Mouse (Mus musculus): ENCODE data around the gene Sema5b. TPM values are rescaled to one million over a fixed set of nuclear protein-coding genes. Genes with fewer than 3 reads are reported as not detected.

Gene Sema5b
- polyA plus RNA-seq, 2 experiments = 0.03 to 0.13 TPM

DNA sequence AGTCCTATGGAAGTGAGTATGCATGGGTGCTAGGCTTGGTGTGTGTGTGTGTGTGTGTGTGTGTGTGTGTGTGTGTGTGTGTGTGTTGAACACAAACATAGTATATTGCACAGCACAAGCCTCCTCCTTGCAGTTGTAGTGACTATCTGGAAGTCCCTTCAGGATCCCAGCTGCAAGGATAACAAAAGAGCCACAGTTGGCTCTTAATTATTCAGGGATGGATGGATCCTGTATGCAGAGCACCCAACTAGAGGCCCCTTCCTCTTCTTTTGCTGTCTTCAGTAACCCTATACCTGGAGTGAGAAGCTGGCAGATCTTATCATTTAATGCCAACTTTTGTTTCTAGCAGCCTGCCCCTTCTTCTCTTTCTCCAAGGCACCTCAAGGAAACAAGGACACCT lies 7.0 kb downstream of the Sema5b start:
- ATAC-seq (ENCODE audit: insufficient read depth) (no peak), DNase-seq (ENCODE audit: low read depth in 3 of 3, low spot score in 3 of 3) (no peak)
- peaks cover 8% of the 10 kb centered on the region for H3K27me3 ChIP-seq (ENCODE audit: control insufficient read depth, insufficient read depth, low read length)
- H3K9me3 ChIP-seq (ENCODE audit: control insufficient read depth, low read length) = no peaks in the 10 kb centered on the region
- H3K4me1 ChIP-seq (replicated peaks; ENCODE audit: control insufficient read depth in 2 of 2, insufficient read depth in 2 of 2, low read length in 1 of 2) = no peaks in the 10 kb centered on the region
- no peak overlapping the region for H3K9ac ChIP-seq (replicated peaks)
- no peak overlapping the region for H3K4me2 ChIP-seq (ENCODE audit: low read depth)
- H3K27ac ChIP-seq = no peak overlapping the region
- TF ChIP-seq EP300 (IDR thresholded peaks at IDR 0.05; ENCODE audit: low read depth) (no peak), CTCF (IDR thresholded peaks at IDR 0.05; ENCODE audit: low read depth) (no peak)
- H3K36me3 ChIP-seq (replicated peaks; ENCODE audit: control insufficient read depth, insufficient read depth, low read depth) = no peaks in the 10 kb centered on the region
- H3K4me3 ChIP-seq (ENCODE audit: insufficient read depth in 1 of 2, low read depth in 2 of 2, low read length in 2 of 2) = no peak overlapping the region

DNA sequence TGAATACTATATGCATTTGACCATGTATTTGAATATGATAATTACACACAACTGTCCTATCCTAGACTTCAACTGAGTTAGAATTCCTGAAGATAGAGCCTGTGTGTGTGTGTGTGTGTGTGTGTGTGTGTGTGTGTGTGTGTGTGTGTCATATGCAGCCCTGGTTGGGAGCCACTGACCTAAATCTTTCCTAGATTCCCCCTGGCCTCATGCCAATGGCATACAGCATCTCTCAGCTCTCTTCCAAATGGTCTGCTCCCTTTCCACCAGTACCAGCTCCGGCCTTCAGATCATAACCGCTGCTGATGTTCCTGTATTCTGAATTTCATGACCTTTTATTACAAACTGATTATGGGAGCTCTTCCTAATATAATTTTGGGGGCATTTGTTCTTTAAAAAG lies 8.4 kb downstream of the Sema5b start:
- DNase-seq (ENCODE audit: low read depth in 3 of 3, low spot score in 3 of 3) (no peak), ATAC-seq (ENCODE audit: insufficient read depth) (no peak)
- Histone ChIP-seq H3K4me2 (ENCODE audit: low read depth) (no peak overlapping the region), H3K36me3 (replicated peaks; ENCODE audit: control insufficient read depth, insufficient read depth, low read depth) (no peaks in the 10 kb centered on the region), H3K4me3 (ENCODE audit: insufficient read depth in 1 of 2, low read depth in 2 of 2, low read length in 2 of 2) (no peak overlapping the region), H3K27ac (no peak overlapping the region), H3K27me3 (ENCODE audit: control insufficient read depth, insufficient read depth, low read length) (peaks cover 4% of the 10 kb centered on the region), H3K4me1 (replicated peaks; ENCODE audit: control insufficient read depth in 2 of 2, insufficient read depth in 2 of 2, low read length in 1 of 2) (no peaks in the 10 kb centered on the region), H3K9me3 (ENCODE audit: control insufficient read depth, low read length) (no peaks in the 10 kb centered on the region), H3K9ac (replicated peaks) (no peak overlapping the region)
- no peak for TF ChIP-seq EP300 (IDR thresholded peaks at IDR 0.05; ENCODE audit: low read depth)
- TF ChIP-seq CTCF (IDR thresholded peaks at IDR 0.05; ENCODE audit: low read depth) = no peak
- WGBS (ENCODE audit: insufficient replicate concordance) = 75% methylated on average over 2 of the region's 2 CpGs

DNA sequence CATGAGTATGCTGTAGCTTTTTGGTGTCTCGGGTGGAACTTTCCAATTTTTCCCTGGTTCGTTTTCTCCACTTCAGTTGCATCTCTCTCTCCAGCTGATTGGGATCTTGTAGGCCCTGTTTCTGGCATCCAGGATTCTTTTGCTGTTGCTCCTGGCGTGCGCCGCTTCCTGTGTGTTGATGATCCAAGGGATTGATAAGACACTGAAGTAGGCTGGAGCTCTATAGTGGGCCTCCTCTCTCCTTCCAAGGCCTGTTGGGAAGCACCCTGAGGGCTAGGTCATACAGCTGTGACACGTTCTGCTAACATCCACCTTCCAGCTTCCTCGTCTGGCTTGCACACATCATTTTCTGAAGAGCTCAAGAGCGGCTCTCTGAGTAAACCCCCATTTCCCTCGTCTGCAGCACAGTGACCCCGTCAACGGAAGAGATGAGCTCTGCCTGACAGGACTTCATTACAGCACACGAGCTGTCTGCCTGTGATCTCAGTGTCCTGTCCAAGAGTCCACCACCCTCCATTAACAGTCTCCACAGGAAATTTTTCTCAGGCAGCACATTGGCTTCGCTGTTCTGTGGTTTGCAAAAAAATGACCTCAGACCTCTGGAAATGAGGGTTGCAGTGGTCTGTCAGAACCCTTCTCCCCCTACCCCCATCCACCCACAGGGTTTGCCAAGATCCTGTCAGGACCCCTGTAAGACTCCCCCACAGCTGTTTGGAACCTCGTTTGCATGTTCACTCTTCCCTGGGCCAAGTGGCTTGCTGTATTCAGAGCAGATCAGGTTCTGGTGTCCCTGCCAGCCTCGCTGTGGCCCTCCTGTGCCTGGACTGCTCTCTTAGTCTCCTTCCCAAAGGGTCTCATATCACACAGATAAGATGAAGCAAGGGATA lies 14.9 kb downstream of the Sema5b start:
- no peaks in the 10 kb centered on the region for H3K4me1 ChIP-seq (replicated peaks; ENCODE audit: control insufficient read depth in 2 of 2, insufficient read depth in 2 of 2, low read length in 1 of 2)
- no peaks in the 10 kb centered on the region for H3K27me3 ChIP-seq (ENCODE audit: control insufficient read depth, insufficient read depth, low read length)
- no peaks in the 10 kb centered on the region for H3K9me3 ChIP-seq (ENCODE audit: control insufficient read depth, low read length)
- H3K36me3 ChIP-seq (replicated peaks; ENCODE audit: control insufficient read depth, insufficient read depth, low read depth) = no peaks in the 10 kb centered on the region
- no peak overlapping the region for H3K27ac ChIP-seq
- no peak overlapping the region for H3K4me3 ChIP-seq (ENCODE audit: insufficient read depth in 1 of 2, low read depth in 2 of 2, low read length in 2 of 2)
- WGBS (ENCODE audit: insufficient replicate concordance) = 49% methylated on average over 15 of the region's 15 CpGs
- H3K4me2 ChIP-seq (ENCODE audit: low read depth) = no peak overlapping the region
- ATAC-seq (ENCODE audit: insufficient read depth) (no peak), DNase-seq (ENCODE audit: low read depth in 3 of 3, low spot score in 3 of 3) (no peak)
- no peak overlapping the region for H3K9ac ChIP-seq (replicated peaks)
- TF ChIP-seq CTCF (IDR thresholded peaks at IDR 0.05; ENCODE audit: low read depth) = no peak
- no peak for TF ChIP-seq EP300 (IDR thresholded peaks at IDR 0.05; ENCODE audit: low read depth)

DNA sequence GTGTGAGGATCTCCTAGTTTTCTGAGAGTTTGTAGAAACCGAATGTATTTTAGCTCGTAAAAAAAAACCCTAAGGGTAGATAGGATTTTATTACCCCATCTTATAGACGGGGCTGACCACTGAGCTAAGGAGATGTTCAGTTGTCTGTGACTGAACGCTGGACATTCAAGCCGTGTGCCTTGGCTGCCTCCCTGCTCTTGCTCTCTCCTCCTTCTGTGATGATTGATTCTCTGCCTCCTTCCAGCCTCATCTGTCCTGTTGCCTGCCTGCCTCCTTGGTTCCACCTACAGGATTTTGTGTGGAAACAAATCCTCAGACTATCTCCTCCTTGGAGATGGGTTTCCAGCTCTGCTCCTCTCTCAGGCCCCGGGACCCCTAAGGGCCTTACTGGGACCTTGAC lies 16.1 kb downstream of the Sema5b start:
- WGBS (ENCODE audit: insufficient replicate concordance) = 69% methylated on average over 6 of the region's 6 CpGs
- TF ChIP-seq CTCF (IDR thresholded peaks at IDR 0.05; ENCODE audit: low read depth) = no peak
- TF ChIP-seq EP300 (IDR thresholded peaks at IDR 0.05; ENCODE audit: low read depth) = no peak
- Histone ChIP-seq H3K36me3 (replicated peaks; ENCODE audit: control insufficient read depth, insufficient read depth, low read depth) (no peaks in the 10 kb centered on the region), H3K9ac (replicated peaks) (no peak overlapping the region), H3K4me1 (replicated peaks; ENCODE audit: control insufficient read depth in 2 of 2, insufficient read depth in 2 of 2, low read length in 1 of 2) (no peaks in the 10 kb centered on the region), H3K9me3 (ENCODE audit: control insufficient read depth, low read length) (no peaks in the 10 kb centered on the region), H3K27ac (no peak overlapping the region), H3K27me3 (ENCODE audit: control insufficient read depth, insufficient read depth, low read length) (no peaks in the 10 kb centered on the region), H3K4me3 (ENCODE audit: insufficient read depth in 1 of 2, low read depth in 2 of 2, low read length in 2 of 2) (no peak overlapping the region), H3K4me2 (ENCODE audit: low read depth) (no peak overlapping the region)
- ATAC-seq (ENCODE audit: insufficient read depth) (no peak), DNase-seq (ENCODE audit: low read depth in 3 of 3, low spot score in 3 of 3) (no peak)

DNA sequence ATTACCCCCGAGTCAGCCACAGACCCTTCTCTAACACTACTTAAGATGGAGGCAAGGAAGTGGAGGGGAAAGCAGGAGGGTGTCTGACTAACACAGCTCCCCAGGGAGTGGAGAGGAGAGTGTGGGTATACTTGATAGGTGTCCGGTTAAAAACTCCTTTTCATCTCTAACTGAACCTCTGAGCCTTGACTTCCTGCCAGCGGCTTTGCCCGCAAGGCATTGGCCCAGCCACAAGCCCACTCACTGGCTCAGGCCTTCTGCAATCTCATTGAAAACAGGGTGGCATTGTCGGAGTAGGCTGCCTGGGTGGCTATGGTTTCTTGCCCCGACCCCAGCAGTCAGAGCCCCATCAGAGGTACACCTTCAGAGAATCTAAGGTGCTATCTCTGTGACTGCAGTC lies 20.6 kb downstream of the Sema5b start:
- H3K9ac ChIP-seq (replicated peaks) = no peak overlapping the region
- 58% methylated on average over 6 of the region's 6 CpGs for WGBS (ENCODE audit: insufficient replicate concordance)
- H3K27me3 ChIP-seq (ENCODE audit: control insufficient read depth, insufficient read depth, low read length) = no peaks in the 10 kb centered on the region
- ATAC-seq (ENCODE audit: insufficient read depth) = no peak
- no peaks in the 10 kb centered on the region for H3K4me1 ChIP-seq (replicated peaks; ENCODE audit: control insufficient read depth in 2 of 2, insufficient read depth in 2 of 2, low read length in 1 of 2)
- no peak overlapping the region for H3K27ac ChIP-seq
- DNase-seq (ENCODE audit: low read depth in 3 of 3, low spot score in 3 of 3) = no peak
- no peaks in the 10 kb centered on the region for H3K36me3 ChIP-seq (replicated peaks; ENCODE audit: control insufficient read depth, insufficient read depth, low read depth)
- no peak overlapping the region for H3K4me3 ChIP-seq (ENCODE audit: insufficient read depth in 1 of 2, low read depth in 2 of 2, low read length in 2 of 2)
- H3K4me2 ChIP-seq (ENCODE audit: low read depth) = no peak overlapping the region
- no peaks in the 10 kb centered on the region for H3K9me3 ChIP-seq (ENCODE audit: control insufficient read depth, low read length)
- no peak for TF ChIP-seq EP300 (IDR thresholded peaks at IDR 0.05; ENCODE audit: low read depth)
- no peak for TF ChIP-seq CTCF (IDR thresholded peaks at IDR 0.05; ENCODE audit: low read depth)

All from liver, embryonic 14.5 days (tissue).